Mouse (Mus musculus) left cerebral cortex, adult 11 months (tissue): ENCODE data around the gene Poc1b.

Experiments used
- DNase-seq: peaks from one replicate; pipeline ENCODE4 v3.0.0; 2022; ENCODE audit warnings: low spot score

The Poc1b gene

DNA sequence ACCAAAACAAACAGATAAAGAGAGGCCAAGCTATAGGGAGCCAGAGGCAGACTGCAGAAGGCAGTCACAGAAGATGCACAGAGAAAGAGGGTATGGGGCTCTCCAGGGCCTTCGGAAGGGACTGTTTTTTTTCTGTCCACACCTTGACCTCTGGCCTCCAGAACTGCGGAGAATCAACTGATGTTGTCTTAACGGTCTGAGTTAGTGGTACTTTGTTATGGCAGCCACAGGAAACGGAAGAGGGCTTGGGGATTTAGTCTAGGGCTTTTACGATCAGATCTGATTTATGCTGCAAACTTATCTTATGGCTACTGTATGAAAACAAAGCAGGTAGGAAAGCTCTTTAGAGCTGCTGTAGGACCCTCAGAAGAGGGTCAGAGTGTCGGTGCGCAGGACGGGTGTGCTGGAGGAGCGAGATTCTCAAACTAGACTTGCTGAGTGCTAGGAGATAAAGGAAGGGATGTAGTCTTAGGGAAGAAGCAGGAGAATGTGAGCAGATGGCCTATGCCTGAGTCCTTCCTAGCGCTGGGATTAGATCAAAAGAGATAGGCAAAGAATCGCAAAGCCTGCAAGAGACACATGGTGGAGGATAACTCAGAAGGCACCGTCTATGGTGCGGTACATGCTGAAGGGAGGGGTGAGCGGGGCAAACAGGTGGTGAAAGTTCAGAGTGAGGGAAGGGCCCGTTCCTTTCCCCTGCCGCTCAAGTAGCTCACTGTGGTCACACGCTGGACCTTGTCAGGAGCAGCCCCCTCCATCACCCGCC lies 8.8 kb downstream of the Poc1b start:
- DNase-seq, result no peak

DNA sequence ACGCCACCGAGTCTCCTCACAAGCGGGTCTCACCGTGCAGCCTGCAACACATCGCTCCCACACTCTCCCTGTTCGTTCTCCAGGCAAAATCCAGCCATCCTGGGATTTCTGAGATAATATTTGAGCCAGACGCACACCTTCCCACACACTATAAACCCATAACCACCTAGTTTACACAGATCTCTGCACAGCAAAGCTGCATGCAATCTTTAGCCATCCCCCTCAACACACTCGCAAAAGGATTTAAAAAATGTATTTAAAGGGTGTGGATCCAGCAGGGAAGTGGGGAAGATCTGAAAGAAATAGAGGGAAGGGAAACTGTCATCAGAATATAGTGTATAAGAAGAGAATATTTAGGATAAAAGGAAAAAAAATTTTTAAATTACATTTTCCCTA lies 9.4 kb downstream of the Poc1b start:
- no peak for DNase-seq

DNA sequence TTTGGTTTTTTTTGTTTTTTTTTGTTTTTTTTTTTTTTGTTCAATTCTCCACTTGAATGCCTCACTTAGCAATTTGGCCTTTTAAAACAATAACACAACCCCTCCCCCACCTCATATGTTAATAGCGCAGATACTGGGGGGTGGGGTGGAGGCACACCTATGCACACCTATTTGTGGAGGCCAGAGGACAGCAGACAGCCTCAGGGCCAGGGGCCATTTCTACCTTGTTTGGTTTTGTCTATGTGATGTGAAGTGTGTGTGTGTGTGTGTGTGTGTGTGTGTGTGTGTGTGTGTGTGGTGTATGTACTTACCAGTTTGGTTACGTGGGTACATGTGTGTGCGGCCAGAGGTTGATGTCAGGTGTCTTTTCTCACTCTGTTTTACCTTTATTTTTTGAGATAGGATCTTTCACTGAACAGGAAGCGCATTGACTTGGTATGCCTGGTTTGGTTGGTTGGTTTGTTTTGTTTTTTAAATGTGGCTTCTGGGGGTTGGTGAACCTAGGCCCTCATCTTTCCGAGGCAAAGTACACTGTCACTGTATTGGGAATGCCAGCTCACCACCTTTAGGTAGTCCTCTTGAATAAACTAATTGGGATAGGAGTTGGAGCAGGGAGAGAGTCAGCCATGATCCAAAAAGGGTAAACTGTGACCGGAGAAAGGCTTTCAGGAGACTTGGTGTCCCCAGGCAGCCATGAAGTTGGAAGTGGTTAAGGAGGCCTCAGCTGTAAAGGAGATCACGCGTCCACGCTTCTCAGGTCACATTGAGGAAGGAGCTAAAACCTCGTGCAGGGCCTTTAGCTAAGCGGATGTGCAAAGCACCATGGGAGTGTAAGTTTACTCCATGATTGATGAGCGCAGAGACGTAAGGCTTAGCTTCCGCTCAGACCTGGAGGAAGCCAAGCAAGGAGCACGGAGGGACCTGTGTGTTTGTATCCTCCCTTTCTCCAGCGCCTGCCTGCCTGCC lies 10.1 kb downstream of the Poc1b start:
- DNase-seq, result no peak

DNA sequence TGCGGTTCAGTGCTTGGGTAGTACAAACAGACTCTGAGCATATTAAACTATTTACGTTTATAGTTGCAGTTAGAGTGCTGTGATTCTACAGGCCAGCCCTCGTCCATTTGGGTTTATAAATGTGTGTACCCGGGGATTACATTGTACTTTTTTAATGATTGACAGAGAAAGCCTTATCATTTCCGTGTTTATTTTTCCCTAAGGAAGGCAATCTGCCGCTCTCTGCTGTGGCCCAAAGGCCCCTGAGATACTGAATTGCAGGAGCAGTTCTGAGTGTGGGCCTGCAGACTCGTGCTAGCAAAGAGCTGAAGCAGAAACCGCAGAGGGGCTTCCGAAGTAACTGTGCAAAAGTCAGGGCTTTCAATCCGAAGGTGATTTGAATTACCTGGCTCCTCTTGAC lies 11.0 kb downstream of the Poc1b start:
- no peak for DNase-seq

DNA sequence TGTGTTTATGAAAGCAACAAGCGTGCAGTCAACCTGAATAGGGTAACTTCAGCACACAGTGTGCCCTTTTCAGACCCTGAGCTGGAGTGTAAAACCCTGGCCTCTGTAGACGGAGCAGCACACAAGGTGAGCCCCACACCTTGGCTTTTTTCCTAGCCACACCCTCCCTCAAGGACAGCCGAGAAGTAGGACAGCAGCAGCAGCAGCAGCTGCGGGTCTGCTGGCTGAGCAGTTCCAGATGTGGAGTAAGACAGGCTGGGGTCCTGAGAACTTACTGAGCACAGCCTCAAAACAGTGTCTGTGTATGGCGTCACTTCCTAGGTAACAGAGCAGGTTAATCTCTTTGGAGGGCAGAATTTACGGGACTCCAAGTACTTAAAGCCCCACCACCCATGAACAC lies 11.9 kb downstream of the Poc1b start:
- DNase-seq, result no peak

DNA sequence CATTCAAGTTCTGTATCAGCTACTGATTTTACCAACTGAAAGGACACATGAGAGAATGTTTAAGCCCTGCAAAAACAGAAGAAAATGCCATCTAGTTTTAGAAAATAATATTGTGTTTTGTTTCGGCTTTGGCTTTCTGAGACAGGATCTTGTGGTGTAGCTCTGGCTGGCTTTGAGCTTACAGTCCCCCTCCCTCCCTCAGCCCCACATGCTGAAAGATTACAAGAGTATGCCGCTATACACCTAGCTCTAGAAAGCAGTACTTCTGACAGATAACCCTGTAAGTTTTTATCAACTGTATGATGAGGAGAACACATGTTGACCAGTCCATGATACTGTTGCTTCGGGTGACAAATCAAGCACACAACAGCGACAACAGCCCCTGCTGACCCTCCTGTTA lies 12.6 kb downstream of the Poc1b start:
- DNase-seq, result no peak

DNA sequence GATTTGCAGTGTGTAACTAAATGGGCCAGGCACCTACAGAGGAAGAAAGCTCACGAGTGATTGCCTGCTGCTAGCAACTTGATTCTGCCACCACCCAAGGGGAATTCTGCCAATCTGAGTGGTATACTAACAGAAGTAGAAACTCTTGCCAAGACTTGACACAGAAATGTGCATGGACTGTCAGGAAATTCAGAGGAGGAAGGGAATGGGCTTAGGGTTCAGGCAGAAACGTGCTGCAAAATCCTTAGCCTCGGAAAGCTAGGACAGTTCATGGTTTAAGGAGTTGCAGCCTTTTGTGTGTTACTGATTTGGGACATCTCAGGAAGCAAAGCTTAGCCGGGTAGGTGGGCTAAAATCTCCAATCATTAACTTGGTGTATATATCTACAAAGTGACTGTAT lies 19.4 kb downstream of the Poc1b start, which contains the start of gene Phxr2:
Gene Phxr2, minus strand, starts transcription at position 101 of the 400 bp plus-strand sequence.
- DNase-seq, result no peak

DNA sequence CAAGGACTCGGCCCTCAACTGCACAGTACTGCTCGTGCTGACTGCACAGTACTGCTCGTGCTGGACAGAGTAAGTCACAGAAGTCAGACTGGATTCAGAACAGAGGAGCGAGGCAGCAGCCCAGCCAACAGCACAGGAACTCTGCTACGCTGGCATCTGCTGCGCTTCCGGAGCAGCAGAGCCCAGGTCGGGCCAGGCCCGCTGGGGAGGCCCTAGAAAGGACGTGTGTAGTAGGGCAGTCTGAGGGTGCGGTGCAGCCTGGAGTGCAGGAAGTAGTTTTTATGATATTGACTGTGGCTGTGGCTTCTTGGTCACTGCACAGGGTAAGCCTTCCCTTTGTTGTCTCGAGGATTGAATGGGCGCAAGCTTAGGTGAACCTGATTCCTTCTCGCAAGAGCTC lies 20.1 kb downstream of the Poc1b start:
- no peak for DNase-seq

DNA sequence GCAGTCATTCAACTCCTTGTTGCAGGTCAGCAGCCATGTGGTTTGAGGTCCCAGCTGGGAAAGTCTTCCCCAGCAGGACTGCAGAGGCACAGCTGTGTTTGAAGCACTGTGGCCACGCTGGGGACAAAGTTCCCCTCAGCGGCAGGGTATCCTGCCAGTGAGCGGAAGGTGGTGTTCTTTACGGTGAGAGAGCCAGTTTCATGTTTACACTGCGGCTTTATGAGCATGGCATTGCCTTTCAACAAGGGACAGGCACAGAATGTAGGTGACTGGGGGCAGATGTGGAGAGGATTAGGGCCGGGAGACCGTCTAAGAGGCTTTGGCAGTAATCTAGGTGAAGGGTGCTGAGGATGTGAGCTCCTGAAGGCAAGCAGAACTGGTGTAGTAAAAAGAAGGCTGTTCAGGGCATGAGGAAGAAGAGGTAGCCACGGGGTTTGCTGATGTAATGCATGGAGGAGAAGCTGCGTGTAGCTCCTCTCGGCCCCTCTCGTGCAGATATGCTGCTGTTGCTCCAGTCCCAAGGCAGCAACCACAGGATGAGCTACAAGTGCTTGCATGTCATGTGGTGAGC lies 20.9 kb downstream of the Poc1b start:
- no peak for DNase-seq

DNA sequence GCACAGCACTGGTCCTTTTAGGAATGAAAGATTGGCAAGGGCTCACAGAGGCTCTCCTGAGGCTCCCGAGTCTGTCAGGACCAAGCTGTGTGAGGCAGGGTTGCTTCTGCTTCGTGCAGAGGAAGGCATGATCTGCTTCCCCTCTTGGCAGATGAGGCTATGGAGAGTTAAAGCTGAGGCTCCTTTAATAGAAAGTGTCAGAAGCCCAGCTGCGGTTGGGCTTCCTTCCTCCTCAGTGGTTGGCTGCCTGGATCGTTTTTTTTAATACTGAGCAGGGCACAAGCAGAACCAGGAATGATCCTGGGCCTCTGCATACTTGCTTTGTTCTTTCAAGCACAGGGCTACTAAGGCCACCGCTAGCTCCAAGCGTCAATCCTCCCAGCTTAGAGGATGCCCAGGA lies 23.8 kb downstream of the Poc1b start:
- no peak for DNase-seq

DNA sequence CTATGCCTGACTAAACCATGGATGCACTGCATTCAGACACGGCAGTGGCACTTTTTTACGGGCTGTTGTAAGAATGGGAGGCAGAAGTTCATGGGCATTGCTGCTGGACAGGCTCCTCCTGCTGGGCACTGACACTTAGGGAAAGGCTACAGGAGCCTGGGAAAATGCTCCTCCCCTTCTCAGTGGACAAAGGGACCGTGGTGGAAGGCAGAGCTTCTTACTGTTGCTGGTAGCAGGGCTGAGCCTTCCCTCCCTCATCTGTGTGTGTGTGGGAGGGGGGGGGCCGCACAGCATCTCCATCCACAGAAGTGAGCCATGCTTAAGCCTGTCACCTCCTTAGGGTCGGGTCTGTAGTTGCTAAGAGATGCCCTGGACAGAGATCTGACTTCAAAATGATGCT lies 24.5 kb downstream of the Poc1b start:
- DNase-seq, result no peak

DNA sequence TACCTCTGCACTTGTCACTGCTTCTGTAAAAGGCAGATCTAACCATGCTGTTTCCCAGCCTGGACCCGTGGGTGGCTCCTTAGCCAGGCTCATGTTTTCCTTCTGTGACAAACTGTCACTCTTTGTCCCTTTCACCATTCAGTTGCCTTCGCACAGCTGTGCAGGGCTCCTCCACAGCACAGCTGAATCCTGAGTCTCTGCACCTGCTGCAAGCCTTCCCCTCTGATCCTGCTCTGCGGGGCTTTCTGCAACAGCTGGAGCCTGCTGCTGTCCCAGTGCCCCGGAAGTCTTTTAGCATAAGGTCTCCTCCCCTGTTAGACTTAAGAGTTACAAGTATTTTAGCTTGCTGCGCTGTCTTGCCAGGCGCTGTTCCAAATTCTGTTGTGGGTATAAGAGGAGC lies 25.4 kb downstream of the Poc1b start:
- no peak for DNase-seq

DNA sequence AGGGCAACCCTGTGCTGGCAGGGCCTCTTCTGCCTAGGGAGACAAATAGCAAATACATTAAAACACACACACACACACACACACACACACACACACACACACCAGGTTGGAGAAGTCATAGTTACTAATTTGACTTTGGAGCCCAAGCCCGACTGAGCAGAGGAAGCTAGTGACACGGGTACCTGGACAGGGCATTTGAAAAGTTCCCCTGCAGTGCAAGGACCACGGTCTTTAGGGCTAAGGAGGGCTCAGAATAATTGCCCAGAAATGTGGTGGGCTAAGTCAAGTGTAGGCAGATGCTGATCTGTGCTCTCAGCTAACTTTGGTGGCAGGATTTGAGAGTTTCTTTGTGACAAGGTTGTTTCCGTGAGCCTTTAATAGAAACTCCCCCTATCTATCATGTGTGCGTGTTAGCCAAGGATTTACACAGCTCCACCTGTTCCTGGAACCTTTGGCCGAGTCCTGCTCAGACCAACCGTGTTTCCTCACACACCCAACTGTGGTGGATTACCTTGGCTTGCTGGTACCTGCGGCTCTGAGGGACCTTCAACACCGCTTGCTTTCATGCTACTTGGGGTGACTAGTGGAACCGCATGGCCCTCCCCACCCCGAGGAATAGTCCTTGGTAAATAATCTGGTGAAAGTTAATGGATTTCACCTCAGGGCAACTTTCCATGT lies 25.9 kb downstream of the Poc1b start:
- DNase-seq, result no peak

DNA sequence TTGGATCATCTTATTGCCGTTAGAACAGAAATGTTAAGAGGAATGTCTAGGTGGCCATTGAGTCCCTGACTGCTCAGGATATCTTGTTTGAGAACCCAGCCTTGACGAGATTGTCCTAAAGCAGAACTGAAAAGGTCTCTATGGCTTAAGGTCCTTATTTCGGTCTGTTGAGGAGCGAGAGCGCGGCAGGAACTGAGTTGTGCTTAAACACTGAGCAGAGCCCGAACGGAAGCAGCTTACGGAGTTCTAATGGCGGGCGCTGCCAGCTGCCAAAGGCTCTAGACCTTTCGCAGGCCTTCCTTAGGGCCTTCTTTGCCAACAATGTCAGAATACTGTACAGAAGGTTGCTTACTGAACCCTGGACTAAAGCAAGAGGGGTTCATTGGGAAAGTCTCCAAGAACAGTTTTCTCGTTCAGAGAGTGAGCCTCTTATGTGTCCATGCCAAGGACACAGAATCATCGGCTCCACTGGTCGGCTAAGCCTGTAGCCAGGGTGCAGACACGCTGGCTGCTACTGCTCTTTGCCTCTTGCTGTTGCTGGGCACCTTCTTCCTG lies 26.6 kb downstream of the Poc1b start:
- DNase-seq, result no peak

DNA sequence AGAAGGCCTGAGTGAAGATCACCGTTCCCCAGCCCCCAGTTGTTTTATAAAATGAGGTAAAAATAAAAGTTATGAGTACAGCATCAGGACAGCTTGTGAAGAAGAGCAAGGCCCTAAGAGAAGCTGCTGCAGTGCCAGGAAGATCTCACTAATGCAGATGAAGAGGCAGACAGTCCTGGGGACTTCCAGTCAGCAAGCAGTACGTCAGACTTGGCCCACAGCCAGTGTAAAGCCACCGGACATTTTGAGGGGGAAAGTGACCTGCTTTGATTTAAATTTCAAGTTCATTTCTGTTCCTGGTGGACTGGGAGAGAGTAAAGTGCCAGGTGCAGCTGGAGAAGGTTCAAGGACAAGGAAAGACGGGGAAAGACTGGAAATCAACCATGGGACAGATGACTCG lies 29.5 kb downstream of the Poc1b start:
- no peak for DNase-seq

DNA sequence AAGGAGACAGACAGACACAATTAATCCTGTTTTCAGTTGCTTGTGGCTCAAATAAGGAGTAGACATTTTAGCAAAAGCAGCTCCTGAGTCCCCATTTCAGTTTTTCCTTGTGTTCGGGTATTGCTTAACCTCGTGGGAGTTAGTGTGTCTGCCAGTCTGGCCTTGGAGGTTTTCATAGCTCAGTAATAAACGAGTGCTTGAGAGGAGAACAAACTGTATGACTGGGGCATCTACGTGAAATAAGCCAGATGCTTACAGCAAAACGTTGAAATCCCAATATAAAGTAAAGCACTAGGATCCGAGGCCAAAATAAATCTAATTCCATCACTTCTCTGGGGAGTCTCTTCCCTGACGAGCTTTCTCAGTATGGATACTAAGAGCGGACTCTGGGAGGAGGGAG lies 38.8 kb downstream of the Poc1b start:
- no peak for DNase-seq

DNA sequence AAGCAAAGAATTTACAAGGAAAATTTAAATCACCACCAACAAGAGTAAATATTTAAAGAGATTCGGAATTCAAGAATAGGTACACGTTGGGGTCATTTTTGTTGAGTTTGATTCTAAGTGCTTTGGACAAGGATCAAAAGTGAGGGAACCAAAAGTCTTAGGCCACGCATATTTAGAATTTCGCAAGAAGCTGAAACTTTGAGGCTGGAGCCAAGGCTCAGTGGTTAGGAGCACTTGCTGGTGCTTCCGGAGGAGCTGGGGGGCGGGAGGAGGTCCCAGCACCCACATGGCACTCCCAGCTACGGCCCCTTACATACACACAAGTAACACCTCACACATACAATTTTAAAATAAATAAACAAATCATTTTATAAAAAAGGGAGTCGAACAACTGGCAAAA lies 39.8 kb downstream of the Poc1b start:
- no peak for DNase-seq

DNA sequence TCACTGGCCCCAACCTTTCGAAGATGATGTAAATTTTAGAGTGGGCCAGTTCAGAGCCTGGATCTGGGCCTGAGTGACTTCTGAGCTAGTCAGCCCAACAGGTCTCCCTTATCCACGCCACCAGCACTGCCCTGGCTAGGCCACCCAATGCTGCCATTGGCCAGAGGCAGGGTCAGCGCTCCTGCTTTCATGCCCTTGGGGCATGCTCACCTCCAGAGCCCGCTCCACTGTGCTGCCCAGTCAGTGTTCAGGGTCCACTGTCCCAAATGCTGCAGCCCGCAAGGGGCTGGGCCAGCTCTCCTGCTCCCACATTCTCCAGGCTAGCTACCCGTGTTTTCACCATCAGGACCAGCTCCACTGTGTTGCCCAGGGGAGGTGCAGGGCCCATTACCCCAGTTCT lies 43.2 kb downstream of the Poc1b start:
- no peak for DNase-seq

DNA sequence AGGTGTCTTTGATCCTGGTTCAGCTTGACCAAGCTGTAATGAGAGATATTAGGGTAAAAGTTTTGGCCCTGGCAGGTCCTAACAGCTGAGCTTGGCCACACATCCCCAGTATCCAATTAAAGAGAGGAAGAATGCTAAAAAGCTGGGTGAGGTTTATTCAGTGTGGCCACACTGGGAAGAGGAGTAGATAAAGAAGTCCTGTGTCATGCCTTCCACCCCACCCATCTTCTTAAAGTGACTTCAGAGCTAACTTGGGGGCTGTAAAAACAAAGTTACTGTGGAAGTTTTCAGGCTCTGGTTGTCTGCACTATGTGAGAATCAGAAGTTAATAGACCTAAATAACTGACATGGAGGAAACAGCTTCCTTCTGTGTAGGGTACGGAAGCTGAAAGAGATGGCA lies 44.7 kb downstream of the Poc1b start:
- DNase-seq, result no peak

DNA sequence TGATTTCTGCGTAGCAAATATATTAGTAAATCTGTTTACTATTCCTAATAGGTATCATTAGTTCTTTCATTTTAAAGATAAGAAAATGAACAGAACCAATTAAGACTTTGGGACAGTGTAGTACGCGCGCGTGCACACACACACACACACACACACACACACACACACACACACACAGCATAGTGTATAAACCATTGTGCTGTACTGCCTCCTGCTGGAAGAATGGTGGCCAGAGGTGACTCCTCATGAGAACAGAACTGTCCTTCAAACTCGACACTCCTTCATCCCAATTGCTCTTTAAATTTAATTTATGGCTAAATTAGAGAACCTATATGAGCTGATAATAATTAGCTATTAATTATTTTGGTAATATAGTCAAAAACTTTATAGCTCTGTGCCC lies 45.2 kb downstream of the Poc1b start:
- DNase-seq, result no peak

DNA sequence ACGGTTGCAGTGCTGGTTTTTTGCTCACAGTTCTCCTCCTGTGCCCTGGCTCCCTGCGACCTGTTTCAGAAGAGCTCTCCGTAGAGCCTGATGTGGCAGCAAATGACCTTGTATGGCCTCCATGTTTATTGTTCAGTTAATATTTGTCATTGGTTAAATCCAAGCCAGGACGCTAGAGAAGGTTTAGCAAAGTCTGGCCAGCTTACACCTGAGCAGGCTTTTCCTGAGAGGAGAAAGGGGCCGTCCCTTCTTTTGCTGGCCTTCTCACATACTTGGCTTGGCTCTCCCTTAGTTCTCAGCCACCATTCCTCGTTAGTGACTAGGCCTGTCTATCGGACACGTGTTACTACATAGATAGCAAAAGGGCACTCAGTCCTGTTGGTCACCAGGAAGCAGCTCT lies 47.8 kb downstream of the Poc1b start:
- DNase-seq, result no peak

DNA sequence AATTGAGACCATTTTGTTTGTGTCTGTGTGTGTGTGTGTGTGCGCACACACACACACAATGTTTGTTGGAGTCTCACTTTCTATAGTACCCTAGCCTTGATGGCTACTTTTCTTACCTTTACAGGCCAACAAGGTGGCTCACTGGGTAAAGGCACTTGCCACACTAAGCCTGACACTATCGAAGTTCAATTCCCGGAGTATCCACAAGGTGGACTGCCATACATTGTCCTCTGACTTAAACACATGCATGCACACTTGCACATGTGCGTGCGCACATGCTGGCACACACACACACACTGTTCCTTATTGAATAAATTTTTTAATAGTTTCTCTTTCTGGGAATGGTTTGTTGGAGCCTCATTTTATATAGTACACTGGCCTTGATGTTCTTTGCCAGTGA lies 50.0 kb downstream of the Poc1b start:
- no peak for DNase-seq
